Mouse (Mus musculus): ENCODE data around the gene Apba3. TPM values are rescaled to one million over a fixed set of nuclear protein-coding genes. Genes with fewer than 3 reads are reported as not detected.

Gene Apba3
- total and polyA plus RNA-seq, 3 experiments: 68.9 to 73.2 TPM; not detected in 1

GRCm38 (mm10) chr10:81294442-81294841 lies 27.7 kb downstream of the Apba3 start:
- Histone ChIP-seq H3K27me3 (ENCODE audit: control insufficient read depth in 1 of 2, insufficient read depth in 2 of 2, low read length in 2 of 2) (no peaks in the 10 kb centered on the region), H3K4me1 (ENCODE audit: control insufficient read depth in 1 of 2, insufficient read depth in 2 of 2, low read length in 2 of 2) (peaks cover 11 to 33% of the 10 kb centered on the region in 2 experiments), H3K9ac (ENCODE audit: control insufficient read depth, low read depth, low read length, poor library complexity, severe bottlenecking) (peak overlapping the region; percentile 88), H3K79me2 (ENCODE audit: control insufficient read depth, insufficient read depth, low read length, poor library complexity) (peaks cover 62% of the 10 kb centered on the region), H3K27ac (ENCODE audit: control insufficient read depth, low read depth, low read length) (no peak overlapping the region), H3K36me3 (ENCODE audit: control insufficient read depth in 1 of 2, insufficient read depth in 2 of 2, low read length in 2 of 2) (peaks cover 0 to 20% of the 10 kb centered on the region in 2 experiments; a peak in 2 of 4 replicates), H3K4me3 (ENCODE audit: control insufficient read depth in 1 of 2, insufficient read depth in 1 of 2, low read depth in 2 of 2, low read length in 2 of 2) (peak overlapping the region; percentile 86 to 91; a peak in 2 of 4 replicates), H3K9me3 (replicated peaks; ENCODE audit: insufficient read depth, low read length) (no peaks in the 10 kb centered on the region)
- peak; percentile 34 for DNase-seq (ENCODE audit: low read depth, low spot score)
- TF ChIP-seq GATA1 (IDR thresholded peaks at IDR 0.05; ENCODE audit: low read depth, low read length) (no peak), BHLHE40 (IDR thresholded peaks at IDR 0.05; ENCODE audit: borderline replicate concordance, low read depth, low read length) (no peak), MAX (IDR thresholded peaks at IDR 0.05; ENCODE audit: low read length) (no peak), MYB (IDR thresholded peaks at IDR 0.05; ENCODE audit: low read depth, low read length) (no peak)

GRCm38 (mm10) chr10:81295185-81295584 lies 28.4 kb downstream of the Apba3 start:
- Histone ChIP-seq H3K79me2 (ENCODE audit: control insufficient read depth, insufficient read depth, low read length, poor library complexity) (peaks cover 69% of the 10 kb centered on the region), H3K27ac (ENCODE audit: control insufficient read depth, low read depth, low read length) (no peak overlapping the region), H3K4me1 (ENCODE audit: control insufficient read depth in 1 of 2, insufficient read depth in 2 of 2, low read length in 2 of 2) (peaks cover 11 to 33% of the 10 kb centered on the region in 2 experiments), H3K9me3 (replicated peaks; ENCODE audit: insufficient read depth, low read length) (no peaks in the 10 kb centered on the region), H3K27me3 (ENCODE audit: control insufficient read depth in 1 of 2, insufficient read depth in 2 of 2, low read length in 2 of 2) (no peaks in the 10 kb centered on the region), H3K9ac (ENCODE audit: control insufficient read depth, low read depth, low read length, poor library complexity, severe bottlenecking) (no peak overlapping the region), H3K36me3 (ENCODE audit: control insufficient read depth in 1 of 2, insufficient read depth in 2 of 2, low read length in 2 of 2) (peaks cover 0 to 20% of the 10 kb centered on the region in 2 experiments; a peak in 2 of 4 replicates), H3K4me3 (ENCODE audit: control insufficient read depth in 1 of 2, insufficient read depth in 1 of 2, low read depth in 2 of 2, low read length in 2 of 2) (no peak overlapping the region)
- TF ChIP-seq MAFK (IDR thresholded peaks at IDR 0.05; ENCODE audit: borderline replicate concordance, low read depth, low read length): no peak
- TF ChIP-seq BHLHE40 (IDR thresholded peaks at IDR 0.05; ENCODE audit: borderline replicate concordance, low read depth, low read length): no peak
- no peak for TF ChIP-seq MEF2A (IDR thresholded peaks at IDR 0.05; ENCODE audit: extremely low read depth, insufficient replicate concordance, low read depth, low read length, poor library complexity, severe bottlenecking)
- no peak for TF ChIP-seq EP300 (IDR thresholded peaks at IDR 0.05; ENCODE audit: low read depth in 1 of 2, low read length in 2 of 2)
- TF ChIP-seq TCF12 (IDR thresholded peaks at IDR 0.05; ENCODE audit: low read depth, low read length): no peak
- no peak for TF ChIP-seq E2F4 (IDR thresholded peaks at IDR 0.05; ENCODE audit: borderline replicate concordance, low read depth, low read length)
- no peak for TF ChIP-seq MYB (IDR thresholded peaks at IDR 0.05; ENCODE audit: low read depth, low read length)
- no peak for TF ChIP-seq POLR2A (IDR thresholded peaks at IDR 0.05; ENCODE audit: control insufficient read depth in 1 of 2, insufficient read depth in 1 of 2, low read depth in 1 of 2, low read length in 2 of 2, poor library complexity in 1 of 2)
- TF ChIP-seq UBTF (IDR thresholded peaks at IDR 0.05; ENCODE audit: borderline replicate concordance, insufficient read depth, low read depth, low read length): no peak
- no peak for TF ChIP-seq POLR2AphosphoS2 (IDR thresholded peaks at IDR 0.05; ENCODE audit: low read length)
- no peak for TF ChIP-seq RAD21 (IDR thresholded peaks at IDR 0.05; ENCODE audit: low read depth, low read length)
- TF ChIP-seq JUND (IDR thresholded peaks at IDR 0.05; ENCODE audit: low read depth, low read length): no peak
- no peak for TF ChIP-seq MYC (IDR thresholded peaks at IDR 0.05; ENCODE audit: low read depth, low read length)
- TF ChIP-seq ELF1 (IDR thresholded peaks at IDR 0.05; ENCODE audit: low read depth, low read length): no peak
- no peak for DNase-seq (ENCODE audit: low read depth, low spot score)
